Mouse (Mus musculus) C2C12 (cell line): ENCODE measurements around the gene Olfr667. TPM values are rescaled to one million over a fixed set of nuclear protein-coding genes. Genes with fewer than 3 reads are reported as not detected.
"Not testable (repeated sequence)": the region's sequence is repeated elsewhere in the genome, so short reads cannot be mapped to it uniquely, and the experiment has no call there.

Experiments
- H3K27me3 ChIP-seq: one replicate; pipeline ENCODE4 v1.6.1; 2011; ENCODE audit not compliant: control insufficient read depth, insufficient read depth, insufficient read length
- H3K36me3 ChIP-seq: one replicate; pipeline ENCODE4 v1.6.1; 2011; ENCODE audit not compliant: control insufficient read depth, insufficient read depth
- H3K4me3 ChIP-seq: one replicate; pipeline ENCODE4 v1.5.1; 2011; ENCODE audit warnings: mild to moderate bottlenecking, control low read depth; ENCODE audit not compliant: poor library complexity, insufficient read depth, severe bottlenecking
- H3K79me2 ChIP-seq: one replicate; pipeline ENCODE4 v1.6.1; 2011; ENCODE audit not compliant: control insufficient read depth, insufficient read depth
- H3K79me3 ChIP-seq: one replicate; pipeline ENCODE4 v1.6.1; 2011; ENCODE audit warnings: low read depth, control low read depth
- H3ac ChIP-seq: one replicate; pipeline ENCODE3; 2011; ENCODE audit warnings: low read depth; ENCODE audit not compliant: control insufficient read depth, insufficient read length
- CEBPB ChIP-seq: IDR thresholded peaks from one replicate; pipeline ENCODE4 v1.6.1; 2011; ENCODE audit warnings: low read depth, mild to moderate bottlenecking, control low read depth, moderate library complexity
- CTCF ChIP-seq: IDR thresholded peaks from one replicate; pipeline ENCODE4 v1.5.1; 2011; ENCODE audit not compliant: control insufficient read depth, insufficient read depth, insufficient read length
- FOSL1 ChIP-seq: IDR thresholded peaks from one replicate; pipeline ENCODE4 v1.8.0; 2011; ENCODE audit warnings: mild to moderate bottlenecking, low read length; ENCODE audit not compliant: poor library complexity, insufficient read depth, severe bottlenecking
- MAX ChIP-seq: IDR thresholded peaks from one replicate; pipeline ENCODE4 v1.6.1; 2011; ENCODE audit warnings: mild to moderate bottlenecking, control low read depth
- MYOD1 ChIP-seq: IDR thresholded peaks from one replicate; pipeline ENCODE4 v1.6.1; 2011; ENCODE audit warnings: low read depth; ENCODE audit not compliant: control insufficient read depth, insufficient read length
- MYOG ChIP-seq: IDR thresholded peaks from one replicate; pipeline ENCODE4 v1.6.1; 2011; ENCODE audit not compliant: control insufficient read depth, insufficient read length; ENCODE audit errors: extremely low read depth
- USF1 ChIP-seq: IDR thresholded peaks from one replicate; pipeline ENCODE4 v1.6.1; 2011; ENCODE audit warnings: low read depth, mild to moderate bottlenecking, control low read depth, moderate library complexity
- long read RNA-seq, 2 experiments: library from polyadenylated mRNA; unstranded; transcript quantifications; one replicate each; pipeline ENCODE4 v2.0.0; 2019 to 2020
- polyA plus RNA-seq: library from polyadenylated mRNA; unstranded; fragments of >200 nt; fragmentation: generic; extraction: Trizol; gene quantifications from one replicate; pipeline ENCODE4 v1.2.1, GENCODE M21; 2012; ENCODE audit warnings: missing spikeins

Gene Olfr667
- not detected for polyA plus RNA-seq
- long read RNA-seq, experiment 1 = 0 reads
- long read RNA-seq, experiment 2 = 0 reads

DNA sequence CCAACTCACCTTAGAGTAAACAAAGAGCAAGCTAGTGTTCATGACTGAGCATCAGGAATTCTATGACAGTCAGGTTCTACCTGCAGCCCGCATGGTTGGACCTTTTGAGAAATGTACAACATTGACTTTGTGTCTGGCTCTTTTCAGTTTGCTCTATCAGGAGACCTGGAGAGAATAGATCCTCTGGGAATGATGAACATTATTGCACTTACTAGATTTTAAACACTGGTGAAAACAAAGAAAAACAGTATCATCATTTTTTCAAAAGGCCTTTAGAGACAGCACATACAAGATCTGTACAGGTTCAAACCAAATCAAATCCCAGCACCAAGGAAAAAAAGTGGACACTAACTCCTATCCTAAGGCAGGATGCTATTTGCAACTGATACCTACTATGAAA lies at the start of gene Olfr667:
Gene Olfr667 (minus strand): TSS at position 101 of the 400 bp plus-strand sequence.
- H3ac ChIP-seq = no peak within 1 kb of the TSS

DNA sequence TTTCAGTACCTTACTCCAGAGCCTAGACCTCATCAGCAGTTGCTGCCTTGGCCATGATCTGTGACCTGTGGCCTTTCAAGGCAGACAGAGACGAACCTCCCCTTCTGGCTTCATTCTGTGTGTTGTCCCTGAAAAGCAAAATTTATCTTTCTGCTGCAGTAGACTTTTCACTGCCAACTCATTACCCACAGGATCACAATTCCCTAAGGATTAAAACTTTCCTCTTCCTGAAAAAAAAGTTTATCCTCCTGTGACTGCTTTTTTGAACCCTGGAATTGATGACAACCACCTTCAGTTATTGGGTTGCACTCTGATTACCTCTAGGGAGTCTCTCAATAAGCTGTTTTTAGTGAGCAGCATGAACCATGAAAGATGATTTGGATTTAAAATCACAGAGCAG lies 41.2 kb upstream of the Olfr667 start, which contains the start of gene Olfr670:
Gene Olfr670 (minus strand): TSS at position 101 of the 400 bp plus-strand sequence.
- H3K27me3 ChIP-seq = no peaks in the 10 kb centered on the region
- no peaks in the 10 kb centered on the region for H3K36me3 ChIP-seq
- H3K79me3 ChIP-seq = no peaks in the 10 kb centered on the region
- H3ac ChIP-seq = no peak within 1 kb of the TSS
- TF ChIP-seq CTCF = no peak
- TF ChIP-seq MYOD1 = no peak
- no peak for TF ChIP-seq CEBPB
- TF ChIP-seq MYOG = no peak
- no peak for TF ChIP-seq USF1
- TF ChIP-seq FOSL1 = no peak
- no peak for TF ChIP-seq MAX
- no peak within 1 kb of the TSS for H3K4me3 ChIP-seq
- no peaks in the 10 kb centered on the region for H3K79me2 ChIP-seq

More for the DNA sequence above, at the start of gene Olfr667:
- Histone ChIP-seq H3K4me3 (no peak within 1 kb of the TSS), H3K27me3 (no peaks in the 10 kb centered on the region), H3K79me2 (no peaks in the 10 kb centered on the region), H3K79me3 (no peaks in the 10 kb centered on the region), H3K36me3 (no peaks in the 10 kb centered on the region)
- TF ChIP-seq CEBPB (no peak), USF1 (no peak), MYOG (no peak), CTCF (no peak), MYOD1 (no peak), MAX (no peak), FOSL1 (no peak)

DNA sequence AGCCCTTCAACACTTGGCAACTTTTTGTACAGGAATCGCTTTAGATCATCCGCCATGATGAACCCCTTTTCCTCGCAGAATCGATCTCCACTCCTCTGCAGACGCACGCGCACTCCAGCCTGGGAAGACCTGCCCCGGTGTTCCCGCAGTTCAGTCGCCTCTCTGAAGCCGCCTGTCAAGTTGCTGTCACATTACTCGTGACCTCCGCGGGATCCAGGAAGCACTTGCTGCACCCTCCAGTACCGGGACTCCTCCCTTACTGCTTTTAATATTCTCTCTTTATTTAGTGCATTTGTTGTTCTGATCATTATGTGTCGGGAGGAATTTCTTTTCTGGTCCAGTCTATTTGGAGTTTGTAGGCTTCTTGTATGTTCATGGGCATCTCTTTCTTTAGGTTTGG lies 29.0 kb upstream of the Olfr667 start:
- H3ac ChIP-seq, H3K27me3 ChIP-seq, H3K36me3 ChIP-seq, H3K4me3 ChIP-seq, H3K79me2 ChIP-seq, H3K79me3 ChIP-seq: not testable (repeated sequence)

- Histone ChIP-seq H3K79me2 (no peaks in the 10 kb centered on the region), H3K27me3 (no peaks in the 10 kb centered on the region), H3ac (no peak within 1 kb of the TSS), H3K79me3 (no peaks in the 10 kb centered on the region), H3K4me3 (no peak within 1 kb of the TSS), H3K36me3 (no peaks in the 10 kb centered on the region)
- TF ChIP-seq USF1 (no peak), FOSL1 (no peak), MYOD1 (no peak)
These were observed 12.7 kb upstream of the Olfr667 start, which contains the start of gene Olfr669 for GRCm38 (mm10) chr7:104933940-104934339. Gene Olfr669 (plus strand): TSS chr7:104934240.

- H3ac ChIP-seq = no peak within 1 kb of the TSS
- TF ChIP-seq MYOD1 (no peak), CEBPB (no peak), CTCF (no peak), FOSL1 (no peak), MYOG (no peak), MAX (no peak), USF1 (no peak)
- H3K27me3 ChIP-seq = no peaks in the 10 kb centered on the region
- H3K79me3 ChIP-seq = no peaks in the 10 kb centered on the region
- no peak within 1 kb of the TSS for H3K4me3 ChIP-seq
- H3K36me3 ChIP-seq = no peaks in the 10 kb centered on the region
- no peaks in the 10 kb centered on the region for H3K79me2 ChIP-seq
These were observed 6.7 kb upstream of the Olfr667 start, which contains the start of gene Olfr668 for GRCm38 (mm10) chr7:104927957-104928356. Gene Olfr668 (minus strand): TSS chr7:104928057.

DNA sequence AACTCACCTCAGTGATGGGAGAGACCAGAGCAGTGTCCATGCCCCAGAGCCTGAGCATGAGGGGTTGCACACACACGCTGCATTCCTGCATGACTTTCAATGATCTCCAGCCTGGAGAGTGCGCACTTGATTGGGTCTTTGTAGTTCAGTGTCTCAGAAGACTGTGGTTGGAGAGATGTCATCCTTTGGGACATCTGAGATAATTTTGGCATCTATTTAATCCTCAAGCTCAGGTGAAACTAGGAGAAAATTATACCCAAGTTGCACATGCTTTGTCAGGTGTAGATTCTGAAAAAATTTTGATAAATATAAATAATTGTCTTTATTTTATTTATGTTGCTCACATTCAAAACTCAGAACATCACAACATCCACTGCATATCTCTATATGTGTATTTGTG lies 25.4 kb downstream of the Olfr667 start, which contains the start of gene Olfr666:
Gene Olfr666 (minus strand): TSS at position 101 of the 400 bp plus-strand sequence.
- TF ChIP-seq FOSL1 (no peak), USF1 (no peak), MAX (no peak), CTCF (no peak), MYOD1 (no peak), MYOG (no peak), CEBPB (no peak)
- Histone ChIP-seq H3K79me3 (no peaks in the 10 kb centered on the region), H3K4me3 (no peak within 1 kb of the TSS), H3ac (no peak within 1 kb of the TSS), H3K36me3 (no peaks in the 10 kb centered on the region), H3K27me3 (no peaks in the 10 kb centered on the region), H3K79me2 (no peaks in the 10 kb centered on the region)
